Mouse (Mus musculus) A20 (cell line): ENCODE results near the gene Rpl19.

Source experiments
- DNase-seq: peaks from one replicate; pipeline ENCODE4 v3.0.0-alpha.2; 2011; ENCODE audit warnings: low read depth, low spot score

Gene Rpl19

DNA sequence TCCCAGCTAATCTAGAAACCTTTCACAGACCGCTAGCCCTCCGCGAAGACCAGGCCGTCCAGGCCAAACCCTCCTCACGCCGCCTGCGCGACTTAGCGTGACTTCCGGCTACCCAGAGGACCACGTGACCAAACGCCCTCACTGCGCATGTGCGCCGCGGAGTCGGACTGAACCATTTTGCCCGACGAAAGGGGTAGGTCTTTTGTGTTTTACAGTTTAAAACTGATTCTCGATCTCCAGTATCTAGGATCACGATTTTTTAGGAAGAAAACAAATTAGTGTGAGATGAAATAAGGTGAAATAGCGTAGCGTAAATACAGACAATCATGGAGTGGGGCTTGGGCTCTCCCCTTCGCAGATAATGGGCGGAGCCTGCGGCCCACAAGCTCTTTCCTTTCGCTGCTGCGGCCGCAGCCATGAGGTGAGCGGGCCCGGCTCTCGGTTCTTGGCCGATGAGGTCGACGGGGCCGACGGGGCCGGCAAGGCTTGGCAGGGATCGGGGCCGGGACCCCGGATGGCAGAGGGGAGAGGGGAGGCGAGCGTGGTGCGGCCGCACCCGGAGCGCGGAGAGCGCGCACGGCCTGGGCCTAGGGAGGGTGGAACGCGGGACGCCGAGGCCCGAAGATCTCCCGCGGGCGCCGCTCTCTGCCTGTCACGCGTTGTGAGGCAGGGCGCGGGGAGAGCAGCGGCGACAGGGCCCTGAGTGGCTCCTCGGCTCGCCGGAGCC is at the start of gene Rpl19:
Gene Rpl19 (plus strand): TSS at position 141 of the 727 bp plus-strand sequence.
- DNase-seq = peak; percentile 94

DNA sequence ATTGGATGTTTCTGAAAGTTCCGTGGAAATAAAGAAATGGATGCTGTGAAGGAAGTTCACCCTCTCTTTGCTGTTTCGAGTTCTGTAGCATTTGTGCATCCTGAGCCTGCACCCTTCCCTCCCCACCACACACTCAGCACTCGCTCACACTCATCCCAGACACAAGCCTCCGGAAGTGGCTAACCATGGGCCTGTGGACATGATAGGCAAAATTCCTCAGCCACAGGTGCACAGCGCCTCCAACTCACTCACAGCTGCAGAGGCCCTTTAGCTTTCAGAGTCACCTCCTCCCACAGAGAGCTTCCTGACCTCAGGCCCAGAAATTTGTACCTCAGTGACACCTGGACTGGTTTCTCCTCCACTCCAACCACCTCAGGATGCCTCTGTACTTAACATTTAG is 48.7 kb upstream of the Rpl19 start:
- DNase-seq = no peak

DNA sequence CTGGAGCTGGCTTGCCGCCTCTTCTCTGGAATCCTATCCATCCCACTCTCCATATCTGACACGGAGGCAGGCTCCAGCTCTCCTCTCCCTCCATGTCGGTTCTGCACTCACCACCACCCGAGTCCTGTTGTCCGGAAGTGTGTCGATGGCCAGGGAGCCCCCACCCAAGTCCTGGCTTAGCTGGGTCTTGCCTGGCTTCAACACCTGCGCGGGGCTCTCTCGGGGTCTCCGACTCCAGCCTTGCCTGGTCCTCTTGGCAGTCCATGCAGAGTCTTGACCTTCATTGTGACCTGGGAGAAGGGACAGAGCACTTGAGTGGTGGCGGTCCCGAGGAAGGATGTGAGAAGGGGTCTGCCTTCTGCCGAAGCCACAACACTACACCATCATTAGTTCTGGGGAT is 48.1 kb upstream of the Rpl19 start:
- DNase-seq = no peak

DNA sequence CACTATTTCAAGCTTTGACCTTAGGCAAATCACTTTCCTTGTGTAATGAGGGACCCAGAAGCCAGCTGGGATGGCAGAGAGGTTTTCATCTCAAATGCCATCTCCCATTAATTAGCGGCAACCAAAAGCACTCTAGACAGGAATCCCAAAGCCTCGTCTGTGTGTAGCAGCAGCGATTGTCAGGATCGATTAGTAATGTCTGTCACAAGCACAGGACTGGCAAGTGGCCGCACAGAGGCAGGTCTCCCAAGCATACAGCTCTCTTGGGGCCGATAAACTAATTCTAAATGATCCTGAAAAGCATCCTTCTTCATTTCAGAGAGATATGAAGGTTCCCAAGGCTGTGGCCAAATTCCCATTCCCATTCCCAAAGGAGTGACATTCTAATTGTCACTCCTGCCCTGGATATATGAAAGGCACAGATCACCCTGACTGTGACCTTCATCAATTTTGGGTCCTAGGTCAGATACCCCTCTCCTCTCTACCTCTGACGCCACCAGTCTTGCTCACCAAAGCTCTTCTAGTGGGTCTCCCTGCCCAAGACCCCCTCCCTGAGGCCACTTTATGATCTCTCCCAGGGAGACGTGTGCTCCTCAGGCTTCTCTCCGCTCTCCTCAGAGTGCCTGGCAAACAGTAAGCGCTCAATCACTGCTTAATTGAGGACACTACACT is 46.5 kb upstream of the Rpl19 start:
- DNase-seq = no peak

DNA sequence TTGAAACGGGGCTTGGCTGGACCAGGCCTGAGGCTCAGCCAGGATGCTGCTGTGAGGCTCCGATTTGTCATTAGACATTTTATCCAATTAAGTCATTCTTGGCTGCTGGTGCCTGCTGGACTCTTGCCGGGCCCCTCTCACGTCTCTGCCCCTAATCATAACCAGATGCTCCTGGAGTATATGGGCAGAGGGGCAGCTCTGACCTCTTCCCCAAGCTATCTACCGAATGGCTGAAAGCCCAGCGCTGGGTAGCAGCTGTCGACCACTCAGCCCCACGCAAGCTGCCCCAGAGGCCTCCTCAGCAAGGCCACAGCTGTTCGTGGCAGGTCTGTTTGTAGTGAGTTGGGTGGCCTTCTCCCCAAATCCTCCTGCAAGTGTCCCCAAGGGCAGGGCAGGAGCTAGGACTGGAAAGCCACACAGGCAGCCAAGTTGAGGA is 46.0 kb upstream of the Rpl19 start:
- DNase-seq = no peak

DNA sequence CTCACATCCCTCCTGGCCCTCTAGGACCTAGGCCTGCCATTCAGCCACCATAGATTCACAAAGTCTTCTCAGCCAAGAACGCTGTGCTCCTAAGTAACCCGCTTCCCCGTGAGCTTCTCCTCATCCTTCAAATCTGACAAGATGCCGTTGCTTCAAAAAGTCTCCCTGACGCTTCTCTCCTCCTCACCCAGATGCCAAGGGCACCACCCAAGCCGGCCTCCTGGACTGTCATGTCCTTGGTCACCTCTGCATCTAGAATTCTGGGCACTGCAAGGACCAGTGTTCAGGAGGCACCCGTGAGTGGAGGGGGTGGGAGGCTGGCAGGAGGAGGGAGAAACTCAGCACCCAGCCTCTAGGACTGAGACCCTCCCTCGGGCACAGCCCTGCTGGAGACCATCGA is 43.8 kb upstream of the Rpl19 start:
- no peak for DNase-seq

DNA sequence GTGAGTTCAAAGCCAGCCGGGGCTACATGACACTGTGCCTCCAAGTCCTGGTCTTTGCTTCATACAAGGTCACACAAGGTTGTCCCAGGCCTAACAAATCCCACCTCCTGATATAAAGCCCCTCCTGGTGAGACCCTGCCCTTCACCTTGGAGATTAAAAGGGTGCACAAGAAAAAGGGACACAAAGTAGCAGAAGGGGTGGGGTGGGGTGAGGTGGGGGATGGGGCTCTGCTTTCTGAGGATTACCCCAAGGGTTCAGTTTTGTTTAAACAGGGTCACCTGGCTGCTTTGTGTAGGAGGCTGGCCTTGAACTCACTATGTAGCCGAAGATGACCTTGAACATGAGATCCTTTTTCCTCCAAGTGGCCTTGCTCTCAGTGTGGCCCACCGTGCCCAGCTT is 43.0 kb upstream of the Rpl19 start:
- no peak for DNase-seq

DNA sequence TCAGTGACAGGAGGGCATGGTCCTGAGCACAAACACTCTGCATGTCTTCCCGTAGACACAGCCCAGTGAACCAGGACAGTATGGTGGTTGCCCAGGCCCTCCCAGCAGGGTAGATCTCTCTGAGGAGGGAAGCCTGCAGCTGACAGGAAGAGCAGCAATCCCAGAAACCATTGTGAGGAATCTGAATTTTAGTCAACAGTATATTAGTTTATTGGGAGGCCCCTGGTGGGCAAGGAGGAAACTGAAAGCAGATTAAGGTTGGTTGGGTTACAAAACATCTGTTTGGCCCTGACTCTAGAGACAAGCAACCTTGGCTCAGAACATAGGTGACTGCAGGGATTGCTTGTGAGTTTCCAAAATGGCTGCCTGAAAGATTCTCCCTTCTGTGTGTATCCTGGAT is 42.5 kb upstream of the Rpl19 start:
- DNase-seq = peak; percentile 19

DNA sequence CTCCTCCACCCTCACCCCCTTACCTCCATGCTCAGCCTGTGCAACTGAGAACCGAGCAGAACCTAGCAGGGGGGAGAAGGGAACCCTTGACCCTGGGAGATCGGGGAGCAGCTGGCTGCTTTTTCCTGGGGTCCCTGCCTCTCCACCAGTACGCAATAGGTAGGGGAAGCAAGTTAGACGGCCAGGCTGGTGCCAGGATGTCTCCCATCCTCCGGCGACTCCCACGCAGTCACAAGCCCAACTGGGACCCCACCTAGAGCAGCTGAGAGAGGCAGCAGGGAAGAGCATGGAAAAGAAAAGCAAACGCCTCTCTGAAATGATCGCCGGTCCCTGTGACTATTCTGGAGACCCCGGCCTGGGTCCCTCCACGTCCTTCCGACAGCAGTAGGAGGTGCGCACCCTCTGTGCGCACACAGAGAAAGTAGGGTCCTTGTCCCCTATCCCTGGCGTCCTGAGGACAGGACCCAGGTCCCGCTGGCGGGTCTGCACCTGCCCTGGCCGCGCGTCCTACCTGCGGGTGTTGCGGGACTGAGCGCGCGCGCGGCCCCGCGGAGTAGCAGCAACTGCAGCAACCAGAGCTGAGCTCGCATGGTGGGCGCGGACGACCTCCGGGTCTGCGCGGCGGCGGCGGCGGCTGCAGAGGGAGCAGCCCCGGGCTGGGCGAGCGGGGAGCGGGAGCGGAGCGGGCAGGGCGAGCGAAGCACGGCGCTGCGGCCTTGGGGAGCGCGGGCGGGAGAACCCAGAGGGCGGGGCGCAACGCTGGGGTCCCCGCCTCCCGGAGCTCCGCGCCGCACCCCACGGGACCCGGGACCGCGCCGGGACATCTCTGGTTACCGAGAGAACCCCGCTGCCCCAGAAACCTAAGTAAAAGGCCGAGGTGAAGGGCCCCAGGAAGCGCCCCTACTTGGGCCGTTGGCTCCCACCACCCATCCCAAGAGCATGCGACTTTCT is 40.5 kb upstream of the Rpl19 start, which contains the start of gene Plxdc1:
Gene Plxdc1 (minus strand): TSS at position 718 of the 951 bp plus-strand sequence.
- peak; percentile 49 for DNase-seq

DNA sequence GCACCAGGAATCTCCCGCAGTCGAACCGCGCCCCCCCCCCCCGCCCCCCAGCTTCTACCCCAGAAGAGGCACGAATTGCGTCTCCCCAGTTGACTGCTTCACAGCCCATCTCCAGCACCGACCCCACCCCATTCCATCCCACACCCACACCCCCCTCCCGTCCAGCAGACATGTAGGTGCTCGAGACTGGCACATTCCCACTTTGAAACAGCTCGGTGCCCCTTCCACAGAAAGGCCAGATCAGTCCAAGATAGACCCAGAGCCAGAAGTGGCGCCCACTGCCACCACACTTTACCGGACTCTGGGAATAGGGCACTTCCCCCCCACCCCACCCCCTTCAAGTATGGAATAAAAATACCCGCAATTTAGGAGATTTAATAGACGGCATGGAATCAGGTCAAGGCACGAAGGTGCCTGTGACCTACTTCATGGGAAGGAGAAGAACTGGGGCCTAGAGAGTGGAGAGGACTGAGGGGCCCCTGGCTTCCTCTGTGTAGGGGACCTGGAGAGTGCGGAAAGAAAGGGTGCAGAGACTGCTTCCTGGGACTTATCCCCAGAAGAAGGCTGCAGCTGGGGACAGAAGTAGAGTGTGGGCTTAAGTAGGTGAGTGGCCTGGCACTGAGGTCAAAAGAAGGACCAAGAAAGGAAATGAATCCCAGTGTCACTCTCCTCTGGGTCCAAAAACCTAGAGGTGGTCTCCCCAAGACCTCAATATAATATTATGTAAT is 39.6 kb upstream of the Rpl19 start:
- DNase-seq = no peak

DNA sequence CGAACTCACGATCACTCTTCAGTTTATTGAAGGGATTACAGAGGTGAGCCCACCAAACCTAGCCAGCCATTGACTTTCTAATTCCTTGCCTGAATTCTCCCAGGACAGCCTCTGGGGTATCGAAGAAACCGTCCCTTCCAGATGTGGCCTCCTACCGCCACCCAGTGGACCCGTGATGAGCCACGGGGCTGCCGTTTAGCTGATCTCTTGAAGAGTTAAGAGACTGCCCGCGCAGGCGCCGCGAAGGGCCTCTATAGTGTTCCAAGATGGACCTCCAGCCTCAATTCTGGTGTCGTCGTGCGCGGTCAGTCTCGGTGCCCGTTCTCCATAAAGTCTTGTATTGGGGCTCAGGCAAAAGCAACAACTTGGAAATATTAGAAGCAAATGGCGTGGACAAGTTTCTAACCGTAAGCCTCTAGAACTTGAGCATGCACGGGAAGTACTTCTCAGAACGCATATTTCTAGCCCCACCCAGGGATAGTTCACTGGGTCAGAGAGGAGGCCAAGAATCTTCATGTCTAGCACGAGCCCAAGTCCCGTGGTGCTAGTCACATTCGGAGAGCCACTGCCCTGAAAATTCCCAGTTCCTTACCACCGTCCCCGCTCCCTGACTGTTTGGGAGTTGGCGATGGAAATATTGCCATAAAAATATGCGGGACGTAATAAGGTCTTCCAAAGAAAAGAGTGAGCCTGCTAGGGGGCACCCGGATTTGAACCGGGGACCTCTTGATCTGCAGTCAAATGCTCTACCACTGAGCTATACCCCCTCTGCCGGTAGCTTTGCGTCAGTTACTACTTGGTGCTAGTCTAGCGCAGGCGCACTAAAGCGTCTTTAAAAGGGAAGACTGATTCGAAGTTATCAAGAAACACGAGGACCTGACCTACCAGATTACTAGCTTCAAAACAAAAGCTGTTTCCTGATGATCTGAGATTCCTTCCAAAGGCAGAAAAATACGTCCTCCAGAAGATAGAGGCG is 38.7 kb upstream of the Rpl19 start:
- peak; percentile 97 for DNase-seq

DNA sequence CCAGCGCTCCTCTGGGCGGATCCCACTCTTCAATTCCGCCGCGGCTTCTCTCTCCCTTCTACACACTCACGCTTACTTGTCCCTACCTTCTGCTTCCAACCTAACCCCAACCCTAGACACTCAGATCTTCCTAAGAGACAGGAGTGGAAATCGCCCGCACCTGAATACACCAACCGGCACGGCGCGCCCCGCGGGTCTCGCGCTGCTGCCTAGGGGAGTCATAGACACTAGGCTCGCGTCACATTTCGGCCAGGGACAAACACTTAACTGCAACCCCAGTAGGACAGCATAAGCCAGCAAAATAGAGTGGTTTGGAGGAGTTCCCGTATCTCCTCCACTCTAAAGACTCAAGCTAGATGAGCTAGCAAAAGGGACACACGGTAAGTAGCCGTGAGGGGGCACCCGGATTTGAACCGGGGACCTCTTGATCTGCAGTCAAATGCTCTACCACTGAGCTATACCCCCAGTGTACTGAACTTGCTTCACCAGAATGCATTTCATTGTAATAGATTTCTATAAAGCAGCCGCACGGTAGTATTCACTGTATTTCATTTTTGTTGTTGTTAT is 37.9 kb upstream of the Rpl19 start:
- peak; percentile 94 for DNase-seq

DNA sequence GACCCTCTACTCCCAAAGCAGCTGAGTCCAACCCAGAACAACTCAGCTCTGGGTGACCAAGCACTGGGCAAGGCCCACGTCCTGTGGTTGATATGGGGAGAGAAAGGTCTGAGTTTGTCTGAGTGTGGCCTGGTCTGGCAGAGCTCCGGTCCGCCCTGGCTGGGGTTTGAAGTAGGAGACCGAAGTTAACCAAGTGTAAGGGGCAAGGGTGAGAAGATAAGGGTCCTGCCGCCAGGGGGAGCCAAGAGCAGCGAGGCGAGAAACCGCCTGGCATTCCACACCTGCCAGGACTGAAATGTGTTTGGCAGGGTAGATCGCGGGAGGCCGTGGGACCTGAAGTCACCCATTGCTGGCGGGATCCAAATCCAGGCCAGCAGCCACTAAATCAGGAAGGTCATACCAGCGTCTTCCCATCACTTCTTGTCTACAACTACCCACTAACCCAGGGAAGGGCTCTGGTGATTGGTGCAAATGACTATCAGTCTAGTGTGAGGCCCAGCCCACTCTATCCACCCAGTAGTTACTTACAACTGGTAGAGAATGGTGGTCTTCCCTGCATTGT is 31.9 kb upstream of the Rpl19 start:
- DNase-seq = peak; percentile 96

DNA sequence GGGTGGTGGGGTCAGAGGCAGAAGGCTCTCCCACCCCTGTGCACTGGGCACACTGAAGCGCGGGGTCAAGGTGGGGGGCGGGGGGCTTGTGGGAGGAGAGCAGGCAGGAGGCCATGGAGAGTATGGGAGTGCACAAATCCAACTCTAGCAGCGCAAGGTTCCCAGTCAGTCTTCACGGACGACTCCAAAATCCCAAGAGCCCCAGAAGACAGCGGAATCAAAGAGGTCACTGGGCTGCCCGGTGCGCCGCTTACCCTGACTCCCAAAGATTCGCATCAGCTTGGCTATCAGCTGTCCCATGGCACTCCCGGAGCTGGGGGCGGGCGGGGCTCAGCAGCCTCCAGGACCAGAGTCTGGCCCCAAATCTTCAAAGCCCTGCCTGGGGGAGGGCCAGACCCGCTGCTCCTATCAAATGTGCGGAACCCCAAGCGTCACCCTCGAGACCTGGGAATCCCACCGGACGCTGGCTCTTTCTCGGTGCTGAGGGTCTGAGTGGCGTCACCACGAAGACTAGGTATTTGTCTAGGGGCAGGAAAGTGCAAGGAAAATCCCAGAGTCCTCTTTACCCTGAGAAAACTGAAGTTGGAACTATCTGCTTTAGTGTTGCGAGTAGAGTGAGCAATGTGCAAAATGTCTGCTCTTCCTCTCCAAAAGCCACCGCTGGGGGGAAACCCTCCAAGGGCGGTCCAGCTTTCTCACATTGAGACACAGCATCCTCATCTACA is 30.8 kb upstream of the Rpl19 start, which contains the start of gene Arl5c:
Gene Arl5c (minus strand): TSS at position 618 of the 725 bp plus-strand sequence.
- peak; percentile 91 for DNase-seq

DNA sequence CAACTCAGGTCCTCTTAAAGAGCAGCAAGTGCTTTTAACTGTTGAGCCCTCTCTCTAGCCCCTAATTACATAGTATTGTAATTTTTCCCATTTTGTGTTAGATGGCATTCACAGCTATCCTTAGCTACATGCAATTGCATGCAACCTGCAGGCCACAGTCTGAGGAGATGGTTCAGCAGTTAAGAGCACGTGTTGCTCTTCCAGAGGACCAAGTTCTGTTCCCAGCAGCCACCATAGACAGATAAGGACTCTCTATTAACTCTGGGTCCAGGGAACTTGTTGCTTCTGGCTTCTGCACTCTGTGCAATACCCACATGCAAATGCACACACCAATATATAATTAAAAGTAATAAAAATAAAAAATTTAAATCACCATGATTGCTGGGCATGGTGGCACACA is 29.8 kb upstream of the Rpl19 start:
- no peak for DNase-seq

DNA sequence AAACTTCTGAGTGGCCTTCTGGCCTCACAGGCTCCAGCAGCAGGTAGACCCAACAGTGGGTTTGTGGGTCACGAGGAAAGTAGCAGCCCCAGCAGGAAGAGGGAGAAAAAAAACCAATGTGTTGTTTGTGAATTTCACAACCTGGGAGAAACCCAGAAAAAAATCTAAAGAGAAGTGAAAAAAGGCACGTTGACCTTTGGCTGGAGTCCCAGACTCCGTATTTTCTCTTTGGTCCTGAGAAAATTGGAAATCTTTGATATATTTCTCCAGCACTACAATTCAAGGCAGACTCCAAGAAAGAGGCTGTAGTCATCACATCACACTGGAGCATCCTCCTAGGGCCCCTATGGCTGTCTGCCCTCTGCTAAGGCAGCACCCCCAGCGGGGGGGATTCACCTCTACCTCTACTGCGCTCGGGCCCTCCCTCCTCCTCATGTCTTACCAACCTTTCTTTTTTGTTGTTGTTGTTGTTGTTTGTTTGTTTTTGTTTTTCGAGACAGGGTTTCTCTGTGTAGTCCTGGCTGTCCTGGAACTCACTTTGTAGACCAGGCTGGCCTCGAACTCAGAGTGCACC is 29.0 kb upstream of the Rpl19 start:
- DNase-seq = peak; percentile 67

DNA sequence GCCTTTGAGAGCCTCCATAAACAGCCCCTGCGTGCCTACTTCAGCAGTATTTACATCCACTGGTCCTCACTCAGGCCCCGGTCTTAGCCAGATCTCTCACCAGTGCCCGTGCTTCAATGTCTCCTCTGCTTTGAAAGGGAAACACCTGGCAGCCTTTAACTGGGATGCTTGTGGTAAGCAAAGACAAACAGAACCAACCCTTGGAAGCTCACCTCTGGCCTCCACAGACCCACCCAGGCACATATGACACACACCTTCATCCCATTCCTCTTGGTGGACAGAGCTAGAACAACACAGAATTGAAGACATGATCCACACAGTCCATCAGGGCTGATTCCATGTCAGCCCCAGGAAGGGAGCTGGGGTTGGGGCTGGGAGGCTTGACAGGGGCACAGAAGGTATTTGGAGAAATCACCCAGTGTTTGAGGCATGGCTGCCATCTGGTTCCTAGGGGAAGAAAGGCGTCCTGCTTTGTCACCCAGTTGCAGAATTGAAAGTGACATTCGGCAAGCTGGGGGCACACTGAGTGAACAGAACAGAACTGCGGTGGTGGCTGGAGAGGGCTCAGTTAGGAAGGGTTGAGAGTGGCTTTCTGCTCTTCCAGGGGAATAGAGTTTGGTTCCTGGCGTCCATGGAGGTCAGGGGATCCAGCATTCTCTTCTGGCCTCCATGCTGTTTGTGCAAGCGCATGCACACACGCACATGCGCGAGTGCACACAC is 28.3 kb upstream of the Rpl19 start:
- DNase-seq = peak; percentile 82
